Mouse (Mus musculus): ENCODE measurements around the gene Orm2. TPM values are rescaled to one million over a fixed set of nuclear protein-coding genes. Genes with fewer than 3 reads are reported as not detected.
A peak's percentile ranks its signal among the peaks of the same experiment; 100 is the strongest.

Gene Orm2
- polyA plus RNA-seq, 1 experiment from 2014 or later: not detected

DNA sequence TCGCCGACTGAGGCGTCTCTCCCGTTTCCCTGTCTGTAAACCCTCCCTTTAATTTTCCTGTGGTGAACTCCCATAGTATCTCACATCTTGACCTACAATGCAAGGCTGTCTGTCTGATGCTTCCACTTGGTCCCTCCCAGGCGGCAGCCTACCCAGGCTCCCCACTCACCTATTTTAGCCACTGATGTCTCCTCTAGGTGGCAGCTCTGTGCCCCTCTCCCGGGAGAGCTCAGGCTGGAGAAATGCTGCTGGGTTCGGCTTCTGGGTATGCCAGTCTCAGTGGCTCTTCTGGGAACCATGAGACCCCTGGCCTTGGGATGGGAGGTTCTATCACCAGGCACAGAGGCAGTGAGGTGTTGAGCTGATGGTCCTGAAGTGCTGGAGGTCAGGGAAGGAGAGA lies 15.2 kb downstream of the Orm2 start:
- Histone ChIP-seq H3K9me3 (no peaks in the 10 kb centered on the region), H3K27ac (no peak overlapping the region), H3K27me3 (no peaks in the 10 kb centered on the region; the same call in 1 of the 2 replicates), H3K4me1 (replicated peaks) (no peaks in the 10 kb centered on the region), H3K4me2 (no peak overlapping the region), H3K9ac (replicated peaks) (no peak overlapping the region), H3K4me3 (replicated peaks) (no peak overlapping the region), H3K36me3 (peaks cover 99% of the 10 kb centered on the region)
- no peak for ATAC-seq (ENCODE audit: insufficient number of reproducible peaks, insufficient read depth, low FRiP score, low TSS enrichment, low read depth)
- 67% methylated on average over 7 of the region's 7 CpGs for WGBS

DNA sequence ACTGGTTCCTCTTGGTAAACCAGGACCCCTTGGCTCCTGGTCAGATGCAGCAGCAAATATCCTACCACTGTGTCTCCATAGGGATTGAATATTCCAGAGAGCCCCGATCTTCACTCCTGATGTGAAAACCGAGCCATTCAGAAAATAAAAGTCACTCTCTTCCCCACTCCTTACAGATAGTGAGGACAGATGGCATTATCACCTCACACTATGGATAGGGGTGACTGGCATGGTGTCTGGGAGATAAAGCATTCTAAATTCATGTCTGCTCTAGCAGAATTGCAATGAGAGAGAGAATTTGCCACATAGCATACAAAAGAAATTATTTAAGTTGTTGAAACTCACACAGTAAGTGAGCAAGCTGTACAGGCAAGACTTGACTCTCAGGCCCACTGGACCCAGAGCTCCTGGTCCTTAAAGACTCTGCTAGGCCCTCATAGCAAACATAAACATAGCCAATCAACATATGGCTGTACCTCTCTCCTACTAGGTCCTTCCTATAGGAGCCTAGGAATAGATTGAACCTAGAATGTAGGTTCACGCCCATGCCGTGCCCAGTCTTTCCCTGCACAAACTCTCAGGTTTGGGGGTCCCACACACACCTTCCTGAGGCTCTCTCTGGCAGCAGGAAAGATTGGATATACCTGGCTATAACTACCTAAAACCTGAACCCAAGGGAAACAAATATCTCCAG lies 20.6 kb downstream of the Orm2 start:
- 86% methylated on average over 4 of the region's 4 CpGs for WGBS
- peaks cover 87% of the 10 kb centered on the region for H3K36me3 ChIP-seq
- ATAC-seq (ENCODE audit: insufficient number of reproducible peaks, insufficient read depth, low FRiP score, low TSS enrichment, low read depth): no peak

GRCm38 (mm10) chr4:63383474-63383873 lies 21.2 kb downstream of the Orm2 start:
- no peak overlapping the region for H3K9ac ChIP-seq (replicated peaks)
- no peak overlapping the region for H3K27ac ChIP-seq
- no peaks in the 10 kb centered on the region for H3K4me1 ChIP-seq (replicated peaks)
- 74% methylated on average over 12 of the region's 12 CpGs for WGBS
- H3K36me3 ChIP-seq: peaks cover 85% of the 10 kb centered on the region
- H3K27me3 ChIP-seq: no peaks in the 10 kb centered on the region
- H3K4me3 ChIP-seq (replicated peaks): no peak overlapping the region
- ATAC-seq (ENCODE audit: insufficient number of reproducible peaks, insufficient read depth, low FRiP score, low TSS enrichment, low read depth): no peak
- no peak overlapping the region for H3K4me2 ChIP-seq
- H3K9me3 ChIP-seq: no peaks in the 10 kb centered on the region

More for the DNA sequence above, 20.6 kb downstream of the Orm2 start:
- Histone ChIP-seq H3K4me2 (no peak overlapping the region), H3K27me3 (no peaks in the 10 kb centered on the region), H3K4me1 (replicated peaks) (no peaks in the 10 kb centered on the region), H3K4me3 (replicated peaks) (no peak overlapping the region), H3K9ac (replicated peaks) (no peak overlapping the region), H3K27ac (no peak overlapping the region), H3K9me3 (no peaks in the 10 kb centered on the region)

- Histone ChIP-seq H3K9me3 (no peaks in the 10 kb centered on the region), H3K4me3 (replicated peaks) (no peak overlapping the region), H3K4me1 (replicated peaks) (peaks cover 4% of the 10 kb centered on the region), H3K27me3 (no peaks in the 10 kb centered on the region), H3K9ac (replicated peaks) (no peak overlapping the region), H3K27ac (no peak overlapping the region), H3K4me2 (no peak overlapping the region), H3K36me3 (peaks cover 77% of the 10 kb centered on the region)
- no peak for ATAC-seq (ENCODE audit: insufficient number of reproducible peaks, insufficient read depth, low FRiP score, low TSS enrichment, low read depth)
- 89% methylated on average over 4 of the region's 4 CpGs for WGBS
Measured at GRCm38 (mm10) chr4:63384262-63384661, 22.0 kb downstream of the Orm2 start.

DNA sequence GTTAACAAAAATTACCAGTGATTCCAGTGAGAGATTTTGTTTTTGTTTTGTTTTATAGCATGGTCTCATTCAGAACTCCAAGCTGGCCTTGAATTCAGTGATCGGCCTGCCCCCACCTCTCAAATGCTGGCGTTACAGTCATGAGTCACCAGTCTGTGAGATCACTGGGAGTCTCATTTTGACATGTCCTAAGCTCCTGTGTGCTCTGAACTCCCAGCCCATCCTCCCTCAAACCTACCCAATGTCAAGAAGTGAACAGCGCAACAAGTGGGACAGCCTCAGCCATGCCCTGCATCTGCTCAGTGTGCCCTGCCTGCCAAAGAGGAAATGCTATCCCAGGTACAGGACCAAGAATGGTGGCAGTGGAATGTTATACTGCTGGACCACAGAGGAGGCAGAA lies 23.0 kb downstream of the Orm2 start:
- Histone ChIP-seq H3K4me1 (replicated peaks) (peaks cover 10% of the 10 kb centered on the region), H3K9me3 (no peaks in the 10 kb centered on the region), H3K27ac (no peak overlapping the region), H3K4me3 (replicated peaks) (no peak overlapping the region), H3K36me3 (peaks cover 73% of the 10 kb centered on the region), H3K4me2 (no peak overlapping the region), H3K9ac (replicated peaks) (no peak overlapping the region), H3K27me3 (no peaks in the 10 kb centered on the region)
- ATAC-seq (ENCODE audit: insufficient number of reproducible peaks, insufficient read depth, low FRiP score, low TSS enrichment, low read depth): no peak
- WGBS: 95% methylated on average over 3 of the region's 3 CpGs

DNA sequence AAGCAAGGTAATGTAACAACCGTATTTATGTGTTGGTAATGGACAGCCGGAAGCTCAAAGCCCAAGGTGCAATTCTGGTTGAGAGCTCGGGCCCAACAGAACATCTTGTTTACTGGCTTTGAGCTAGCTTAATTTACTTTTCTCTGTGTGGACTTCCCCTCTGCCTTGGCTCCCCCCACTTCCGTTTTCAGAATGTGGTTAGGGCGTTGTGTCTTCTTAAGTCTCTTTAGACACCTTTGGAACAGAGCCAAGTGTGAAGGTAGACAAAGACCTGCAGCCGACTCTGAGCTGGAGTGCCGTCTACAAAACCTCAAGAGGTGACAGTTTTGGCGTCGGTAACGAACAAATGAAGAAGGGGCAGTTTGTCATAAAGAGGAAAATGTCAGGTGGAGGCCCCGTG lies 23.5 kb downstream of the Orm2 start:
- no peak overlapping the region for H3K4me3 ChIP-seq (replicated peaks)
- no peak overlapping the region for H3K9ac ChIP-seq (replicated peaks)
- no peak overlapping the region for H3K27ac ChIP-seq
- no peaks in the 10 kb centered on the region for H3K27me3 ChIP-seq
- H3K36me3 ChIP-seq: peaks cover 73% of the 10 kb centered on the region
- peaks cover 10% of the 10 kb centered on the region for H3K4me1 ChIP-seq (replicated peaks)
- no peak overlapping the region for H3K4me2 ChIP-seq
- ATAC-seq (ENCODE audit: insufficient number of reproducible peaks, insufficient read depth, low FRiP score, low TSS enrichment, low read depth): no peak
- WGBS: 89% methylated on average over 11 of the region's 11 CpGs
- no peaks in the 10 kb centered on the region for H3K9me3 ChIP-seq

DNA sequence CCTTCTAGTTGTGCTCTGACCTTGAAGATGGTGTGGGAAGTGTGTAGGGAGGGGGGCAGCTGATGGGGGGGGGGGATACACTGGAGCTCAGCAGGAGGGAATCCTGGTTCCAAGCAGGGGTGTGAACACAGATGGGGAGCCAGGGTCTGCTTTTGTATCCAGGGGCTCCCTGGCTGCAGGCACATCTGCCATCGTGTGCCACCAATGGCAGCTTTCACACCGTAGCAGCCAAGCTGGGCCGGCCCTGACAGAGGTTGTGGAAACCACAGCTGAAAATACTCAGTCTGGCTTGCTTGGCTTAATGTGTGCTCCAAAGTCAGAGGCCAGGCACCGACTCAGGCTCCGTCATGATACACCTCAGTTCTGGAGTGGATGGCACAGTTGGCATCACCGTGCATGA lies 25.8 kb downstream of the Orm2 start:
- no peaks in the 10 kb centered on the region for H3K27me3 ChIP-seq
- H3K4me3 ChIP-seq (replicated peaks): no peak overlapping the region
- WGBS: 80% methylated on average over 6 of the region's 6 CpGs
- H3K27ac ChIP-seq: no peak overlapping the region
- no peak overlapping the region for H3K9ac ChIP-seq (replicated peaks)
- peaks cover 10% of the 10 kb centered on the region for H3K4me1 ChIP-seq (replicated peaks)
- H3K36me3 ChIP-seq: peaks cover 73% of the 10 kb centered on the region
- H3K4me2 ChIP-seq: no peak overlapping the region
- H3K9me3 ChIP-seq: no peaks in the 10 kb centered on the region
- ATAC-seq (ENCODE audit: insufficient number of reproducible peaks, insufficient read depth, low FRiP score, low TSS enrichment, low read depth): no peak

DNA sequence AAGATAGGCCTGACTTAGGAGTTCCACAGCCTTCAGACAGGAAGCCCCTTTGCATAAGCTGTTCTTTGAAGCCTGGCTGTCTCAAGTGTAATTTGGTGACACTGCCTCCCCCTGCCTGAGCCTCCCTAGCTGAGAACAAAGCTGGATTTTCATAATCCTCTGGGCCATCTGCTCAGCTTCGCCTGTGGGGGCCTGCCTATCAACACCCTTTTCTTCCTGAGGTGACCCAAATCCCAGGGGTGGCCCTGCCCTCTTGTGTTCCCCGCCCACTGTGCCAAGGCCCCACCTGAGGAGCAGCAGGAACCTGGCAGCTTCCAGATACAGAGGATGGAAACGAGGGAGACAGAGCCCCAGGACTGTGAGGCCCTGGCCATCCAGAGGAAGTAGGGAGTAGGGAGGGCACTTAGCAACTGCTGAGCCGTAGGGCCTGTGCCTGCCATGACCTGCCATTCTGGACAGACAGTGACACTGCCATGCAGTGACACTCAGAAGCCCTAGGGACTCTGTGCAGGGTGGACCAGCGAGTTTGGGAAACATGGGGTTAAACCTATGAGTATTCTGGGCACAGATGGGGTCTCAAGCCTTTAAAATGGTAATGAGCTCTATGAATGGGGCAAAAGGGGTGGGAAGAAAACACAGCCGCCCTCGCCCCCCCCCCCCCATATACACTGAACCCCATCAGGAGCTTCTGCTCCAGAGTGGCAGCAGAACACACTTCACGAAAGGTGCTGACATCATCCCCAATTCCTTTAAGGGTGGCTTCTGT lies 27.1 kb downstream of the Orm2 start:
- H3K36me3 ChIP-seq: peaks cover 72% of the 10 kb centered on the region
- H3K4me2 ChIP-seq: no peak overlapping the region
- WGBS: 35% methylated on average over 8 of the region's 8 CpGs
- no peak for ATAC-seq (ENCODE audit: insufficient number of reproducible peaks, insufficient read depth, low FRiP score, low TSS enrichment, low read depth)
- no peaks in the 10 kb centered on the region for H3K27me3 ChIP-seq
- no peak overlapping the region for H3K27ac ChIP-seq
- no peaks in the 10 kb centered on the region for H3K9me3 ChIP-seq
- no peak overlapping the region for H3K4me3 ChIP-seq (replicated peaks)
- H3K4me1 ChIP-seq (replicated peaks): peaks cover 10% of the 10 kb centered on the region
- no peak overlapping the region; the same call in 1 of the 2 replicates for H3K9ac ChIP-seq (replicated peaks)

DNA sequence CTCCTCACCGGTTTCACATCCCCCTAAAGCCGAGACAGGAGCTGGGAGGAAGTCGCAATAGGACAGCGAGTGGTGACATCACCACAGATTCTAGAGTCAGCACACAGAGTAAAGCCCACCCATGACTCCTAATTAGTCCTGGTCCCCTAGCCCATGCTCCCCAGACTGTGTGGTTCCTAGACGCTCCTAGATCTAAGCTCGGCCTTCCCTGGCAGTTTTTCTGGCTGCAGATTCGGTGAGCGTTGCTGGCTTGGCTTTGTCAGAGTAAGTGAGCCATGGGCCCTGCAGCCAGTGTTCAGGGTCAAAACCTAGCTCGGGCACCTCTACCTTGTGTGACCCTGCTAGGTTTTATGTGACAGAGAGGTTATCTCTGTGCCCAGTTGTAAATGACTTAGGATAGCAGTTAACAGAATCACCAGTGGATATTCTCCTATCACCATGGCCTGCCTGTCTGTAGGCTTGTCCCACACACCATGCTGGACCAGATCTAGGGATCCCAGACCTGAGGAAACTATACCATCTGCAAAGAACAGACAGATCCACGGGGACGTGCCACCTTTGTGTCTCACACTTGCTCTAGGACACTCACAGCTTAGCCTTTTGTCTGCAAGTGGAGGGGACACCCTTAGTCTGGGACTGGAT lies 27.8 kb downstream of the Orm2 start:
- 65% methylated on average over 11 of the region's 11 CpGs for WGBS
- H3K36me3 ChIP-seq: peaks cover 78% of the 10 kb centered on the region
- H3K4me3 ChIP-seq (replicated peaks): no peak overlapping the region
- H3K9ac ChIP-seq (replicated peaks): no peak overlapping the region
- no peak for ATAC-seq (ENCODE audit: insufficient number of reproducible peaks, insufficient read depth, low FRiP score, low TSS enrichment, low read depth)
- H3K27me3 ChIP-seq: no peaks in the 10 kb centered on the region
- no peak overlapping the region for H3K4me2 ChIP-seq
- H3K9me3 ChIP-seq: no peaks in the 10 kb centered on the region
- no peak overlapping the region for H3K27ac ChIP-seq
- H3K4me1 ChIP-seq (replicated peaks): peaks cover 10% of the 10 kb centered on the region

DNA sequence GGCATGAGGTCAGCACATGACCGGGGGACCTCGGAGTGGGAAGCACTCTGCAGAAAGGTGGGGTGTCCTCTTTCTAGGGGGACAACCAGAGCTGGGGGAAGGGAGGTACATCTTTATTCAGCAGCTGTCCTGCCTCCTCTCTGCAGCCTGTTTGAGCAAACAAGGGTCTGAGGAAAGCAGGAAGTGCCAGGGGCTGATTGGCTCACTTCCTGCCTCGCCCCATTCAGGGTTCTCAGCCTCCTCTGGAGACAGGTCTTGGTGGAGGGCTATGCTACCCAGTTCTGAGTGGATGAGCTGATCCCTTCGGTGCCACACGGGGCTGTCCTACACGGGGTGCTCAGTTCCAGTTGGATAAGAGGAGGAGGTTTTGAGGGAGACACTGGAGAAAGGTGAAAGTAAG lies 29.1 kb downstream of the Orm2 start:
- Histone ChIP-seq H3K27me3 (no peaks in the 10 kb centered on the region), H3K4me3 (replicated peaks) (no peak overlapping the region), H3K4me1 (replicated peaks) (peaks cover 10% of the 10 kb centered on the region), H3K36me3 (peaks cover 78% of the 10 kb centered on the region), H3K27ac (0 out of 2 replicates have a peak overlapping the region, but pooled peaks have one; percentile 7), H3K9me3 (no peaks in the 10 kb centered on the region), H3K9ac (replicated peaks) (no peak overlapping the region), H3K4me2 (no peak overlapping the region)
- ATAC-seq (ENCODE audit: insufficient number of reproducible peaks, insufficient read depth, low FRiP score, low TSS enrichment, low read depth): no peak
- 83% methylated on average over 6 of the region's 6 CpGs for WGBS

- H3K27ac ChIP-seq: peak overlapping the region; percentile 70; the same call in 1 of the 2 replicates
- H3K4me2 ChIP-seq: no peak overlapping the region
- H3K27me3 ChIP-seq: no peaks in the 10 kb centered on the region
- no peak overlapping the region for H3K4me3 ChIP-seq (replicated peaks)
- no peak for ATAC-seq (ENCODE audit: insufficient number of reproducible peaks, insufficient read depth, low FRiP score, low TSS enrichment, low read depth)
- peaks cover 49% of the 10 kb centered on the region for H3K4me1 ChIP-seq (replicated peaks)
- H3K9me3 ChIP-seq: no peaks in the 10 kb centered on the region
- H3K9ac ChIP-seq (replicated peaks): no peak overlapping the region
- peaks cover 45% of the 10 kb centered on the region for H3K36me3 ChIP-seq
- WGBS: 85% methylated on average over 10 of the region's 10 CpGs
Measured at GRCm38 (mm10) chr4:63397981-63398537, 35.8 kb downstream of the Orm2 start.
